Mouse (Mus musculus) yolk sac, embryonic 10.5 days (tissue): ENCODE data around the gene Dyrk2.

Experiments used
- DNase-seq: peaks from one replicate; pipeline ENCODE4 v3.0.0-alpha.2; 2017; ENCODE audit warnings: low spot score

Gene Dyrk2

GRCm38 (mm10) chr10:118846991-118847545 lies 22.9 kb downstream of the Dyrk2 start:
- no peak for DNase-seq

GRCm38 (mm10) chr10:118840598-118840997 lies 29.4 kb downstream of the Dyrk2 start:
- DNase-seq = no peak

GRCm38 (mm10) chr10:118839343-118840141 lies 30.5 kb downstream of the Dyrk2 start:
- no peak for DNase-seq

- DNase-seq = no peak
Observed at GRCm38 (mm10) chr10:118837636-118838035, 32.4 kb downstream of the Dyrk2 start.

- DNase-seq = no peak
Observed at GRCm38 (mm10) chr10:118831190-118831589, 38.8 kb downstream of the Dyrk2 start.

- no peak for DNase-seq
Observed at GRCm38 (mm10) chr10:118829641-118830040, 40.4 kb downstream of the Dyrk2 start.

GRCm38 (mm10) chr10:118827116-118827515 lies 42.9 kb downstream of the Dyrk2 start:
- no peak for DNase-seq

GRCm38 (mm10) chr10:118824830-118825229 lies 45.2 kb downstream of the Dyrk2 start:
- no peak for DNase-seq

GRCm38 (mm10) chr10:118820901-118821300 lies 49.1 kb downstream of the Dyrk2 start:
- DNase-seq = no peak

GRCm38 (mm10) chr10:118819846-118820245 lies 50.2 kb downstream of the Dyrk2 start:
- no peak for DNase-seq

GRCm38 (mm10) chr10:118817089-118817488 lies 52.9 kb downstream of the Dyrk2 start:
- DNase-seq = peak; percentile 32

GRCm38 (mm10) chr10:118811945-118812344 lies 58.1 kb downstream of the Dyrk2 start:
- DNase-seq = no peak

- peak; percentile 21 for DNase-seq
Observed at GRCm38 (mm10) chr10:118810908-118811711, 58.9 kb downstream of the Dyrk2 start.
